ENCODE assay signal across 8 mouse cellular contexts in genomic region chr9:47587577-47588194, GRCm38 (mm10). TPM values are rescaled to one million over a fixed set of nuclear protein-coding genes. Genes with fewer than 3 reads are reported as not detected.
DNase-seq lines count a peak whose midpoint lies in the region; ATAC-seq lines count a peak whose summit lies in the region.

No protein-coding gene starts in this region.

- H3K4me3 ChIP-seq in forebrain, embryonic 15.5 days: no peak overlapping the region
- no peak overlapping the region for H3K4me3 ChIP-seq in forebrain, embryonic 11.5 days (ENCODE audit: low read depth, low read length)
- H3K4me3 ChIP-seq in heart, embryonic 10.5 days: peak overlapping the region; percentile 37; the same call in 1 of the 2 replicates
- H3K4me3 ChIP-seq in liver, embryonic 13.5 days (replicated peaks): no peak overlapping the region

- H3K4me2 ChIP-seq in forebrain, embryonic 15.5 days (replicated peaks): no peak overlapping the region
- H3K4me2 ChIP-seq in forebrain, embryonic 11.5 days (ENCODE audit: low read depth, low read length, severe bottlenecking): no peak overlapping the region
- 0 out of 2 replicates have a peak overlapping the region, but pooled peaks have one; percentile 32 for H3K4me2 ChIP-seq in liver, embryonic 13.5 days

- 29% methylated on average over 7 of the region's 7 CpGs for WGBS in forebrain, embryonic 15.5 days
- WGBS in forebrain, embryonic 11.5 days: 48% methylated on average over 7 of the region's 7 CpGs
- WGBS in heart, embryonic 10.5 days: 39% methylated on average over 7 of the region's 7 CpGs
- 32% methylated on average over 7 of the region's 7 CpGs for WGBS in liver, embryonic 13.5 days (ENCODE audit: insufficient replicate concordance)

- H3K9ac ChIP-seq in forebrain, embryonic 15.5 days (replicated peaks): no peak overlapping the region
- no peak overlapping the region for H3K9ac ChIP-seq in forebrain, embryonic 11.5 days (ENCODE audit: low read length)
- H3K9ac ChIP-seq in liver, embryonic 13.5 days: no peak overlapping the region

- no peak overlapping the region for H3K27ac ChIP-seq in forebrain, embryonic 15.5 days (replicated peaks)
- no peak overlapping the region for H3K27ac ChIP-seq in forebrain, embryonic 11.5 days (ENCODE audit: low read depth, low read length)
- H3K27ac ChIP-seq in heart, embryonic 10.5 days: no peak overlapping the region
- H3K27ac ChIP-seq in liver, embryonic 13.5 days: no peak overlapping the region

- DNase-seq in forebrain, embryonic 11.5 days (ENCODE audit: low spot score): no peak
- peak; percentile 34 for DNase-seq in right cerebral cortex, postnatal 14 days
- no peak for DNase-seq in right cerebral cortex, postnatal 25 days
- DNase-seq in heart, embryonic 10.5 days (ENCODE audit: low spot score): no peak
- no peak for DNase-seq in liver, embryonic 13.5 days
- DNase-seq in yolk sac, embryonic 10.5 days (ENCODE audit: low spot score): peak; percentile 35
- DNase-seq in spleen, postnatal 36 days (ENCODE audit: low spot score in 2 of 2): no peak

- 0 out of 2 replicates have a peak, but pooled peaks have one; percentile 32 for ATAC-seq in forebrain, embryonic 15.5 days (replicated peaks)
- ATAC-seq in forebrain, embryonic 11.5 days (replicated peaks; ENCODE audit: low FRiP score): no peak
- ATAC-seq in liver, embryonic 13.5 days (ENCODE audit: low read depth): peak; percentile 39; the same call in 1 of the 2 replicates

- H3K4me1 ChIP-seq in forebrain, embryonic 15.5 days: peaks cover 45% of the 10 kb centered on the region
- peaks cover 2% of the 10 kb centered on the region; the same call in 1 of the 2 replicates for H3K4me1 ChIP-seq in forebrain, embryonic 11.5 days (replicated peaks; ENCODE audit: control insufficient read depth, insufficient read depth, low read length)
- peaks cover 10% of the 10 kb centered on the region for H3K4me1 ChIP-seq in heart, embryonic 10.5 days
- H3K4me1 ChIP-seq in liver, embryonic 13.5 days (replicated peaks): no peaks in the 10 kb centered on the region

- no peaks in the 10 kb centered on the region for H3K27me3 ChIP-seq in forebrain, embryonic 15.5 days
- no peaks in the 10 kb centered on the region for H3K27me3 ChIP-seq in forebrain, embryonic 11.5 days (ENCODE audit: control insufficient read depth, insufficient read depth, low read length)
- no peaks in the 10 kb centered on the region for H3K27me3 ChIP-seq in heart, embryonic 10.5 days (ENCODE audit: insufficient read depth, poor library complexity, severe bottlenecking)
- H3K27me3 ChIP-seq in liver, embryonic 13.5 days: no peaks in the 10 kb centered on the region

- H3K9me3 ChIP-seq in forebrain, embryonic 15.5 days: no peaks in the 10 kb centered on the region
- no peaks in the 10 kb centered on the region for H3K9me3 ChIP-seq in forebrain, embryonic 11.5 days (ENCODE audit: control insufficient read depth, low read length)
- H3K9me3 ChIP-seq in heart, embryonic 10.5 days: no peaks in the 10 kb centered on the region
- no peaks in the 10 kb centered on the region for H3K9me3 ChIP-seq in liver, embryonic 13.5 days (replicated peaks)

- H3K36me3 ChIP-seq in forebrain, embryonic 15.5 days: no peaks in the 10 kb centered on the region
- no peaks in the 10 kb centered on the region for H3K36me3 ChIP-seq in forebrain, embryonic 11.5 days (ENCODE audit: control insufficient read depth, insufficient read depth, low read length)
- no peaks in the 10 kb centered on the region for H3K36me3 ChIP-seq in heart, embryonic 10.5 days
- H3K36me3 ChIP-seq in liver, embryonic 13.5 days: no peaks in the 10 kb centered on the region

RNA-seq across cellular contexts. Expression of gene Cadm1, which starts 57.7 kb away (rescaled TPM):
- polyA plus RNA-seq in forebrain, embryonic 15.5 days (2015; fragmentation: Nextera tagmentation; extraction: Ambion mirVana): 202 and 218 TPM in 2 replicates
- polyA plus RNA-seq in forebrain, embryonic 11.5 days (2014; fragmentation: Nextera tagmentation; extraction: Ambion mirVana): 105 and 112 TPM in 2 replicates
- polyA plus RNA-seq in heart, embryonic 10.5 days (2016; fragmentation: Nextera tagmentation; extraction: Ambion mirVana): 44.7 and 68.4 TPM in 2 replicates
- polyA plus RNA-seq in liver, embryonic 13.5 days (2015; fragmentation: Nextera tagmentation; extraction: Ambion mirVana): 7.4 and 10.5 TPM in 2 replicates

Comparison
In these comparisons a context has a peak if more than half of its experiments do, and no peak if none do; other contexts are left out.
1. DNase-seq: peak in right cerebral cortex, postnatal 14 days (single experiment) and yolk sac, embryonic 10.5 days (single experiment); none in forebrain, embryonic 11.5 days (single experiment), right cerebral cortex, postnatal 25 days (single experiment), heart, embryonic 10.5 days (single experiment), liver, embryonic 13.5 days (single experiment) and spleen, postnatal 36 days (0 of 2).